Mouse (Mus musculus) urinary bladder, postnatal 0 days (tissue): ENCODE results near the gene 1700040F15Rik. TPM values are rescaled to one million over a fixed set of nuclear protein-coding genes. Genes with fewer than 3 reads are reported as not detected.

Experiments
- polyA plus RNA-seq: library from polyadenylated mRNA; unstranded; fragments of >200 nt; fragmentation: Nextera tagmentation; extraction: Ambion mirVana; gene quantifications from 2 replicates; pipeline ENCODE4 v1.2.1, GENCODE M21; 2015

1700040F15Rik gene
- not detected in 2 replicates for polyA plus RNA-seq

GRCm38 (mm10) chrY:61101947-61102346 is at the start of gene 1700040F15Rik:
1700040F15Rik (plus strand) TSS chrY:61102247.

